Mouse (Mus musculus) liver, adult 2 months (tissue): ENCODE measurements at regions not wholly inside any gene's neighbourhood (a gene's known extent, or its start where the extent isn't known, plus 50 kb on each side); places are given as distances from the start of the nearest gene placed in this dataset.
A peak's percentile ranks its signal among the peaks of the same experiment; 100 is the strongest.

Source experiments
- DNase-seq: peaks from one replicate; pipeline ENCODE4 v3.0.0-alpha.2; 2011; ENCODE audit warnings: low read depth, low spot score; ENCODE audit errors: extremely low read depth
- H3K27ac ChIP-seq: fragments of 200-500 bp; replicated peaks from 2 replicates; pipeline ENCODE4 v1.5.1; 2012; ENCODE audit warnings: low read depth, mild to moderate bottlenecking, control low read depth, inconsistent platforms, low read length; ENCODE audit not compliant: insufficient read depth
- H3K27me3 ChIP-seq: fragments of 200-500 bp; 2 replicates; pipeline ENCODE4 v1.6.1; 2012; ENCODE audit warnings: mild to moderate bottlenecking, moderate library complexity, low read length, inconsistent platforms; ENCODE audit not compliant: control insufficient read depth, insufficient read depth
- H3K36me3 ChIP-seq: fragments of 200-500 bp; 2 replicates; pipeline ENCODE4 v1.6.1; 2012; ENCODE audit warnings: low read length, inconsistent platforms; ENCODE audit not compliant: control insufficient read depth, insufficient read depth
- H3K4me1 ChIP-seq: fragments of 200-500 bp; 2 replicates; pipeline ENCODE4 v1.6.1; 2011; ENCODE audit warnings: low read length; ENCODE audit not compliant: control insufficient read depth, insufficient read depth
- H3K4me3 ChIP-seq: fragments of 200-500 bp; 2 replicates; pipeline ENCODE4 v1.5.1; 2011; ENCODE audit warnings: low read depth, mild to moderate bottlenecking, control low read depth, low read length, moderate library complexity; ENCODE audit not compliant: insufficient read depth
- H3K79me2 ChIP-seq: fragments of 200-500 bp; 2 replicates; pipeline ENCODE4 v1.6.1; 2012; ENCODE audit warnings: inconsistent platforms, mild to moderate bottlenecking, low read length, moderate library complexity; ENCODE audit not compliant: control insufficient read depth, insufficient read depth
- H3K9ac ChIP-seq: fragments of 200-500 bp; 2 replicates; pipeline ENCODE4 v1.6.1; 2012; ENCODE audit warnings: low read depth, mild to moderate bottlenecking, control low read depth, inconsistent platforms, low read length
- CTCF ChIP-seq: fragments of 200-500 bp; IDR thresholded peaks from 2 replicates; pipeline ENCODE4 v1.5.1; 2011; ENCODE audit warnings: low read depth, low read length, control low read depth
- POLR2A ChIP-seq: fragments of 200-500 bp; IDR thresholded peaks from 2 replicates; pipeline ENCODE4 v1.6.1; 2011; ENCODE audit warnings: low read length, control low read depth; ENCODE audit not compliant: insufficient read depth; ENCODE audit errors: extremely low read depth
- WGBS: fragments of 180-500 bp; shearing (Covaris S2); methylation state at CpG from one replicate; pipeline ENCODE4 v1.1.7; 2018; 5-methylcytosine and 5-hydroxymethylcytosine counted together

- Histone ChIP-seq H3K79me2 (no peaks in the 10 kb centered on the region), H3K4me1 (peaks cover 3% of the 10 kb centered on the region), H3K27ac (peak overlapping the region; percentile 39; the same call in 1 of the 2 replicates), H3K4me3 (no peak overlapping the region), H3K36me3 (no peaks in the 10 kb centered on the region), H3K9ac (no peak overlapping the region), H3K27me3 (no peaks in the 10 kb centered on the region)
- no peak for DNase-seq
- TF ChIP-seq CTCF (no peak), POLR2A (no peak)
- 64% methylated on average over 4 of the region's 4 CpGs for WGBS
Measured at GRCm38 (mm10) chr1:43360741-43361140, 83.6 kb upstream of the Nck2 start.

GRCm38 (mm10) chr1:43361455-43361863, 82.9 kb upstream of the Nck2 start:
- H3K36me3 ChIP-seq, result no peaks in the 10 kb centered on the region
- no peak overlapping the region for H3K4me3 ChIP-seq
- H3K27me3 ChIP-seq, result no peaks in the 10 kb centered on the region
- no peak overlapping the region for H3K9ac ChIP-seq
- peaks cover 3% of the 10 kb centered on the region for H3K4me1 ChIP-seq
- peak overlapping the region; percentile 12; the same call in 1 of the 2 replicates for H3K27ac ChIP-seq
- peak; percentile 17 for DNase-seq
- H3K79me2 ChIP-seq, result no peaks in the 10 kb centered on the region
- no peak for TF ChIP-seq POLR2A
- TF ChIP-seq CTCF, result no peak
- WGBS, result 59% methylated on average over 3 of the region's 3 CpGs

GRCm38 (mm10) chr1:43362136-43362535, 82.2 kb upstream of the Nck2 start:
- no peaks in the 10 kb centered on the region for H3K79me2 ChIP-seq
- 72% methylated on average over 5 of the region's 5 CpGs for WGBS
- no peak overlapping the region for H3K4me3 ChIP-seq
- peaks cover 3% of the 10 kb centered on the region for H3K4me1 ChIP-seq
- no peaks in the 10 kb centered on the region for H3K27me3 ChIP-seq
- H3K27ac ChIP-seq, result peak overlapping the region; percentile 12; the same call in 1 of the 2 replicates
- no peaks in the 10 kb centered on the region for H3K36me3 ChIP-seq
- H3K9ac ChIP-seq, result no peak overlapping the region
- no peak for TF ChIP-seq CTCF
- TF ChIP-seq POLR2A, result no peak
- no peak for DNase-seq

GRCm38 (mm10) chr1:43363178-43363577, 81.2 kb upstream of the Nck2 start:
- Histone ChIP-seq H3K4me3 (no peak overlapping the region), H3K27me3 (no peaks in the 10 kb centered on the region), H3K79me2 (no peaks in the 10 kb centered on the region), H3K9ac (no peak overlapping the region), H3K4me1 (peaks cover 3% of the 10 kb centered on the region), H3K27ac (no peak overlapping the region), H3K36me3 (no peaks in the 10 kb centered on the region)
- TF ChIP-seq CTCF, result no peak
- TF ChIP-seq POLR2A, result no peak
- 73% methylated on average over 4 of the region's 4 CpGs for WGBS
- DNase-seq, result peak; percentile 13

GRCm38 (mm10) chr1:43366433-43366832, 77.9 kb upstream of the Nck2 start:
- Histone ChIP-seq H3K27ac (no peak overlapping the region), H3K27me3 (no peaks in the 10 kb centered on the region), H3K4me3 (no peak overlapping the region), H3K36me3 (no peaks in the 10 kb centered on the region), H3K4me1 (peaks cover 2% of the 10 kb centered on the region; the same call in 1 of the 2 replicates), H3K9ac (no peak overlapping the region), H3K79me2 (no peaks in the 10 kb centered on the region)
- TF ChIP-seq POLR2A, result no peak
- WGBS, result 91% methylated on average over 2 of the region's 2 CpGs
- no peak for DNase-seq

GRCm38 (mm10) chr1:43367151-43367895, 77.1 kb upstream of the Nck2 start:
- Histone ChIP-seq H3K9ac (no peak overlapping the region), H3K27ac (no peak overlapping the region), H3K36me3 (no peaks in the 10 kb centered on the region), H3K79me2 (no peaks in the 10 kb centered on the region), H3K27me3 (no peaks in the 10 kb centered on the region), H3K4me1 (no peaks in the 10 kb centered on the region), H3K4me3 (no peak overlapping the region)
- TF ChIP-seq CTCF, result no peak
- TF ChIP-seq POLR2A, result no peak
- 81% methylated on average over 5 of the region's 5 CpGs for WGBS
- no peak for DNase-seq
